In the genomic region with DNA sequence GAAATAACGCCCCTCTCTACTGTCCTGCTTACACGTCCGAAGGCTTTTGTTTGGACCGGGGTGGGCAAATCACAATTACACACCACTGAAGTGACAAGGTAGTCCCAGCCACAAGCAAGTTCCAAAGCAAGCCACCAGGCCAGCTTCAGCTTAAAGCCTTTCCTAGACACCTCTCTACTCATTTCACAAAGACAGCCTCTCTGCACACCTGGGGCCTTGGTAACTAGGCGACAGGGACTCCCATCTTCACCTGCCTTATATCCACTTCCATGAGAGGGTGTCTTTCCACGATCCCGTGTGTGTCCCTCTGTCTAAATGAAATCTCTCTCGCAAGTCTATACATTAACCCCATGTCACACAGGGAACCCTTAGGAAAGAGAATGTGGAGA, we compare ENCODE assay signal across 7 mouse cellular contexts.
DNase-seq lines count a peak whose midpoint lies in the region; ATAC-seq and TF ChIP-seq lines count a peak whose summit lies in the region.

No protein-coding gene starts in this region.

- TF ChIP-seq CTCF in thymus, adult 2 months (IDR thresholded peaks at IDR 0.05; ENCODE audit: borderline replicate concordance, control insufficient read depth, extremely low read depth, insufficient read depth, low read length, poor library complexity), result no peak

- no peak for DNase-seq in lung, adult 18-20 months
- DNase-seq in retina, embryonic 14.5 days (ENCODE audit: low spot score), result no peak
- no peak for DNase-seq in thymus, adult 2 months

- ATAC-seq in lung, embryonic 15.5 days (ENCODE audit: borderline replicate concordance, extremely low read depth, low FRiP score, low TSS enrichment), result no peak
- ATAC-seq in forebrain, embryonic 12.5 days (ENCODE audit: low FRiP score), result no peak
- ATAC-seq in limb, embryonic 13.5 days (ENCODE audit: low FRiP score, low read depth), result peak; percentile 17
- no peak for ATAC-seq in stomach, embryonic 14.5 days (ENCODE audit: insufficient number of reproducible peaks, insufficient read depth, low FRiP score, low read depth)

- peak overlapping the region; percentile 93 for H3K4me2 ChIP-seq in lung, embryonic 15.5 days
- peak overlapping the region; percentile 75 for H3K4me2 ChIP-seq in forebrain, embryonic 12.5 days
- H3K4me2 ChIP-seq in limb, embryonic 13.5 days (replicated peaks), result peak overlapping the region; percentile 74
- peak overlapping the region; percentile 82 for H3K4me2 ChIP-seq in stomach, embryonic 14.5 days (replicated peaks; ENCODE audit: low read depth, low read length)

- H3K4me3 ChIP-seq in lung, embryonic 15.5 days, result peak overlapping the region; percentile 54
- peak overlapping the region; percentile 70 for H3K4me3 ChIP-seq in forebrain, embryonic 12.5 days (replicated peaks)
- H3K4me3 ChIP-seq in limb, embryonic 13.5 days, result peak overlapping the region; percentile 69
- peak overlapping the region; percentile 66 for H3K4me3 ChIP-seq in stomach, embryonic 14.5 days (ENCODE audit: low read depth, low read length)
- no peak overlapping the region for H3K4me3 ChIP-seq in thymus, adult 2 months (ENCODE audit: control insufficient read depth, insufficient read depth, low read length)

- H3K27ac ChIP-seq in lung, embryonic 15.5 days, result no peak overlapping the region
- H3K27ac ChIP-seq in forebrain, embryonic 12.5 days, result peak overlapping the region; percentile 88
- peak overlapping the region; percentile 87 for H3K27ac ChIP-seq in limb, embryonic 13.5 days
- H3K27ac ChIP-seq in stomach, embryonic 14.5 days (ENCODE audit: low read length), result peak overlapping the region; percentile 83; the same call in 1 of the 2 replicates
- H3K27ac ChIP-seq in thymus, adult 2 months (ENCODE audit: control insufficient read depth, insufficient read depth, low read length), result no peak overlapping the region

- peak overlapping the region; percentile 61 for H3K9ac ChIP-seq in lung, embryonic 15.5 days
- H3K9ac ChIP-seq in forebrain, embryonic 12.5 days, result peak overlapping the region; percentile 75
- peak overlapping the region; percentile 87 for H3K9ac ChIP-seq in limb, embryonic 13.5 days
- H3K9ac ChIP-seq in stomach, embryonic 14.5 days (replicated peaks; ENCODE audit: low read depth, low read length), result peak overlapping the region; percentile 53

- peaks cover 27% of the 10 kb centered on the region for H3K4me1 ChIP-seq in lung, embryonic 15.5 days
- peaks cover 26% of the 10 kb centered on the region for H3K4me1 ChIP-seq in forebrain, embryonic 12.5 days
- peaks cover 42% of the 10 kb centered on the region for H3K4me1 ChIP-seq in limb, embryonic 13.5 days
- H3K4me1 ChIP-seq in stomach, embryonic 14.5 days (ENCODE audit: control insufficient read depth, insufficient read depth, low read length), result peaks cover 9% of the 10 kb centered on the region; the same call in 1 of the 2 replicates
- H3K4me1 ChIP-seq in thymus, adult 2 months (replicated peaks; ENCODE audit: control insufficient read depth, insufficient read depth, low read length), result no peaks in the 10 kb centered on the region

- H3K36me3 ChIP-seq in lung, embryonic 15.5 days, result no peaks in the 10 kb centered on the region
- 0 out of 2 replicates have a peak, but pooled peaks cover 6% of the 10 kb centered on the region for H3K36me3 ChIP-seq in forebrain, embryonic 12.5 days (replicated peaks)
- H3K36me3 ChIP-seq in limb, embryonic 13.5 days, result peaks cover 10% of the 10 kb centered on the region; the same call in 1 of the 2 replicates
- no peaks in the 10 kb centered on the region for H3K36me3 ChIP-seq in stomach, embryonic 14.5 days (ENCODE audit: control insufficient read depth, insufficient read depth, low read length)
- no peaks in the 10 kb centered on the region for H3K36me3 ChIP-seq in thymus, adult 2 months (ENCODE audit: control insufficient read depth, insufficient read depth, low read length)

- no peaks in the 10 kb centered on the region for H3K9me3 ChIP-seq in lung, embryonic 15.5 days
- H3K9me3 ChIP-seq in forebrain, embryonic 12.5 days, result no peaks in the 10 kb centered on the region
- no peaks in the 10 kb centered on the region for H3K9me3 ChIP-seq in limb, embryonic 13.5 days
- H3K9me3 ChIP-seq in stomach, embryonic 14.5 days (ENCODE audit: control insufficient read depth, low read depth, low read length), result no peaks in the 10 kb centered on the region

- 13% methylated on average over 8 of the region's 8 CpGs for WGBS in lung, embryonic 15.5 days
- 14% methylated on average over 8 of the region's 8 CpGs for WGBS in forebrain, embryonic 12.5 days
- 12% methylated on average over 8 of the region's 8 CpGs for WGBS in limb, embryonic 13.5 days
- 12% methylated on average over 8 of the region's 8 CpGs for WGBS in stomach, embryonic 14.5 days
- WGBS in thymus, adult 2 months, result 36% methylated on average over 8 of the region's 8 CpGs

- TF ChIP-seq POLR2A in thymus, adult 2 months (IDR thresholded peaks at IDR 0.05; ENCODE audit: control insufficient read depth, extremely low read depth, insufficient read depth, low read length, poor library complexity), result no peak

- peaks cover 19% of the 10 kb centered on the region; the same call in 1 of the 2 replicates for H3K27me3 ChIP-seq in lung, embryonic 15.5 days
- no peaks in the 10 kb centered on the region for H3K27me3 ChIP-seq in forebrain, embryonic 12.5 days
- peaks cover 5% of the 10 kb centered on the region; the same call in 1 of the 2 replicates for H3K27me3 ChIP-seq in limb, embryonic 13.5 days
- H3K27me3 ChIP-seq in stomach, embryonic 14.5 days (ENCODE audit: control insufficient read depth, insufficient read depth, low read length), result no peaks in the 10 kb centered on the region
- peaks cover 4% of the 10 kb centered on the region; the same call in 1 of the 2 replicates for H3K27me3 ChIP-seq in thymus, adult 2 months (ENCODE audit: control insufficient read depth, insufficient read depth, low read length)

Comparison
In these comparisons a context has a peak if more than half of its experiments do, and no peak if none do; other contexts are left out.
1. H3K27ac ChIP-seq: peak in forebrain, embryonic 12.5 days (single experiment), limb, embryonic 13.5 days (single experiment) and stomach, embryonic 14.5 days (single experiment); none in lung, embryonic 15.5 days (single experiment) and thymus, adult 2 months (single experiment).
2. Peak in every context shown above with its lines, with median percentiles within 50 percentile points of each other: H3K4me2 ChIP-seq and H3K9ac ChIP-seq.